Mouse (Mus musculus) gastrocnemius, postnatal 4 days (tissue): Measurements from ENCODE around the gene Gm20812. TPM values are rescaled to one million over a fixed set of nuclear protein-coding genes. Genes with fewer than 3 reads are reported as not detected.
"Not testable (repeated sequence)": the region's sequence is repeated elsewhere in the genome, so short reads cannot be mapped to it uniquely, and the experiment has no call there.

Experiments
- DNase-seq, 2 experiments: peaks; one replicate each; pipeline ENCODE4 v3.0.0; 2021 to 2022; ENCODE audit warnings: low spot score in 2 of 2, mixed read lengths in 2 of 2
- long read RNA-seq, 2 experiments: library from polyadenylated mRNA; stranded (forward); transcript quantifications; one replicate each; pipeline ENCODE4 v2.0.0; 2021
- total RNA-seq, 2 experiments: library from RNA; stranded (reverse); gene quantifications; 2 replicates each; pipeline ENCODE4 v1.2.3; 2021

The Gm20812 gene
- total RNA-seq: not detected
- long read RNA-seq, experiment 1: 0 reads
- long read RNA-seq, experiment 2: 0 reads

GRCm38 (mm10) chrY:12381681-12382080, at the start of gene Gm20812:
Gene Gm20812, plus strand, starts transcription at chrY:12381981.
- not testable (repeated sequence) for DNase-seq

Other genes with a start within 250 kb of the Gm20812 start
- not detected for gene Gm29554, start 108.0 kb upstream of the Gm20812 start, total RNA-seq